Mouse (Mus musculus) ES-E14 (cell line): ENCODE data around the gene Tex33. TPM values are rescaled to one million over a fixed set of nuclear protein-coding genes. Genes with fewer than 3 reads are reported as not detected.

Experiments
- DNase-seq: peaks from one replicate; pipeline ENCODE4 v3.0.0-alpha.2; 2013; ENCODE audit warnings: low read depth, low spot score
- H3K27ac ChIP-seq: 2 replicates; pipeline ENCODE4 v1.5.1; 2012; ENCODE audit warnings: low read depth, mild to moderate bottlenecking, low read length, moderate library complexity, mixed read lengths; ENCODE audit not compliant: poor library complexity, insufficient read depth, severe bottlenecking
- H3K36me3 ChIP-seq: 2 replicates; pipeline ENCODE4 v1.6.1; 2012; ENCODE audit warnings: mild to moderate bottlenecking, low read length, moderate library complexity, mixed read lengths; ENCODE audit not compliant: control insufficient read depth, poor library complexity, insufficient read depth, severe bottlenecking
- H3K4me1 ChIP-seq, 2 experiments: fragments of 150-350 bp in 1 of 2; sonication (generic) in 1 of 2; 2 replicates each; pipeline ENCODE4 v1.6.1; 2012; ENCODE audit warnings: low read length in 2 of 2, mild to moderate bottlenecking in 1 of 2, mixed read lengths in 1 of 2; ENCODE audit not compliant: control insufficient read depth in 2 of 2, insufficient read depth in 2 of 2, poor library complexity in 1 of 2
- H3K4me3 ChIP-seq, 2 experiments: fragments of 150-350 bp in 1 of 2; sonication (generic) in 1 of 2; 2 replicates each; pipeline ENCODE4 v1.5.1; 2012; ENCODE audit warnings: low read length in 2 of 2, low read depth in 1 of 2, mild to moderate bottlenecking in 1 of 2, mixed read lengths in 1 of 2; ENCODE audit not compliant: insufficient read depth in 1 of 2, poor library complexity in 1 of 2, severe bottlenecking in 1 of 2
- H3K9ac ChIP-seq: 2 replicates; pipeline ENCODE4 v1.6.1; 2012; ENCODE audit warnings: low read depth, mild to moderate bottlenecking, low read length, mixed read lengths; ENCODE audit not compliant: poor library complexity, insufficient read depth, severe bottlenecking
- H3K9me3 ChIP-seq: fragments of 150-350 bp; sonication (generic); 2 replicates; pipeline ENCODE4 v1.6.1; 2012; ENCODE audit warnings: low read depth, mild to moderate bottlenecking, low read length; ENCODE audit not compliant: control insufficient read depth, insufficient read depth
- CHD2 ChIP-seq: IDR thresholded peaks from 2 replicates; pipeline ENCODE4 v1.6.1; 2014; ENCODE audit warnings: mild to moderate bottlenecking, low read depth, low read length, inconsistent platforms
- HCFC1 ChIP-seq: IDR thresholded peaks from 2 replicates; pipeline ENCODE4 v1.6.1; 2012; ENCODE audit warnings: low read length, inconsistent platforms, borderline replicate concordance; ENCODE audit not compliant: insufficient read depth
- MAFK ChIP-seq: IDR thresholded peaks from 2 replicates; pipeline ENCODE4 v1.6.1; 2014; ENCODE audit warnings: mild to moderate bottlenecking, low read depth, low read length, inconsistent platforms; ENCODE audit not compliant: insufficient read depth
- ZC3H11A ChIP-seq: IDR thresholded peaks from 2 replicates; pipeline ENCODE4 v1.6.1; 2012; ENCODE audit warnings: low read depth, mild to moderate bottlenecking, inconsistent platforms, low read length, borderline replicate concordance
- ZNF384 ChIP-seq: IDR thresholded peaks from 2 replicates; pipeline ENCODE4 v1.6.1; 2012; ENCODE audit warnings: low read depth, low read length, inconsistent platforms
- in situ Hi-C, 2 experiments: fragments of 600-800 bp; cut with MboI; formaldehyde crosslinking; loops; one replicate each; pipeline ENCODE4 v1.15.1; 2025; ENCODE audit warnings: low sequenced_read_pairs in 2 of 2, inconsistent platforms in 1 of 2; ENCODE audit not compliant: unreplicated experiment in 2 of 2
- total RNA-seq: library from RNA; depleted of rRNA; stranded (reverse); fragments of 300-350 nt; gene quantifications from 2 replicates; pipeline ENCODE4 v1.2.3, GENCODE M21; 2012

Tex33 gene
- total RNA-seq, 1 experiment = not detected

DNA sequence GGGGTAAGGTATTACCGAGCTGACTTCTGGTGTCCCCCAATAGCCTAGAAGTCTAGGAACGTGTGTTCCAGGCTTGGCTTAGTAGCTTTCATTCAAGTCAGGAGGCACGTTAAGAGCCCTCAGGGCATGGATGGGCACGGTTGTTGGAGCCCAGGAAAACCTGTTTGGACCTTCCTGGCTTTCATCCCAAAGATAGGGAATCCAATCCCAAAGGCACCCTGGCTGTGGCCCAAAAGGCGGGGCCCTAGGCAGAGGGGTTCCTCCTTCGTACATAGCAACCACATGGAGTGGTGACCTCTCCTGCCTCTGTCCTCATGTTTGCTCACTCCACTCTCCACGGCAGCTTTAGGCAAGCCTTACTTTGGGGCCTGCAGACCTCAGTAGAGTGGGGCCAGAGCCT, 6.7 kb upstream of the Tex33 start:
- in situ Hi-C loops = no loop called here
- Histone ChIP-seq H3K36me3 (peaks cover 2% of the 10 kb centered on the region; the same call in 1 of the 2 replicates), H3K9ac (no peak overlapping the region), H3K4me1 (peaks cover 4 to 19% of the 10 kb centered on the region in 2 experiments; a peak in 2 of 4 replicates), H3K4me3 (no peak overlapping the region), H3K9me3 (no peaks in the 10 kb centered on the region), H3K27ac (no peak overlapping the region)
- TF ChIP-seq HCFC1 = no peak
- DNase-seq = no peak

DNA sequence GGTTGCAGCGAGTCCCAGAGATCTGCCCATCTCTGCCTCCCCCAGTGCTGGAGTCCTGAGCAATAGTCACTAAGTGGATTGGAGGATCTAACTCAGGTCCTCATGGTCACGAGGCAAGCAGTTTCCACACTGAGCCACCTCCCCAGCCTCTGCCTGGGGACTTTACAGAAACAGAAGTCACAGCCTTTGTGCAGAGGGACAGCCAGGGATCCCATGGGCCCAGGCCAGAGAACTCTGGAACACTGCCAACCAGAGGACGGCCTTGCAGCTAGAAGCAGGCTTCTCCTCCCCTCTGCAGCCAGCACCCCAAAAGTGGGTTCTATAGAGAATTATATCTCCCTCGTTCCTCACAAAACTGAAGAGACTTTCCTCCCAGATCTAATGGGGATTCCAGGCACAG, 6.2 kb upstream of the Tex33 start:
- Histone ChIP-seq H3K9me3 (no peaks in the 10 kb centered on the region), H3K36me3 (peaks cover 2% of the 10 kb centered on the region; the same call in 1 of the 2 replicates), H3K4me1 (peaks cover 4 to 18% of the 10 kb centered on the region in 2 experiments; a peak in 2 of 4 replicates), H3K27ac (no peak overlapping the region), H3K9ac (no peak overlapping the region), H3K4me3 (no peak overlapping the region)
- in situ Hi-C loops = no loop called here
- no peak for DNase-seq
- TF ChIP-seq HCFC1 = no peak
- no peak for TF ChIP-seq ZNF384
- TF ChIP-seq ZC3H11A = no peak
- TF ChIP-seq CHD2 = no peak
- TF ChIP-seq MAFK = no peak

DNA sequence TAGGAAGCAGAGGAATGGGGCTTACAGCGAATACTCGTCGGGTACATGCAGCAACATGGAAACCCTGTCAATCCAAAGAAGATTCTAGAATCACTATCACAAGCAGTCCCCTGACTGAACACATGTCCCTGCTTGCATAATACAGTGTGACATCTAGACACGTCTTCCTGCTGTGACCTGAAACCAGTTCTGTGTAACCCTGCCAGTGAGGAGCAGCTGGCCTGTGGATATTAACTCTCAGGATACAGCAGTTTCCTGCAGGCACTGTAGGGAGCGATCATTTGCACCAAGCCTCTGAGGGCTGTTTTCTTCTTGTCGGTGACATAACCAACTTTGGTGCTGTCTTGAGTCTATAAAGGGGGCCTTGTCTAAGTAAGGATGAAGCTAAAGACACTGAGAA, 5.6 kb upstream of the Tex33 start:
- Histone ChIP-seq H3K27ac (no peak overlapping the region), H3K36me3 (peaks cover 2% of the 10 kb centered on the region; the same call in 1 of the 2 replicates), H3K4me3 (no peak overlapping the region), H3K9ac (no peak overlapping the region), H3K4me1 (peaks cover 4 to 18% of the 10 kb centered on the region in 2 experiments; a peak in 2 of 4 replicates), H3K9me3 (no peaks in the 10 kb centered on the region)
- in situ Hi-C loops = no loop called here
- no peak for DNase-seq
- TF ChIP-seq ZC3H11A (no peak), HCFC1 (no peak), MAFK (no peak), ZNF384 (no peak), CHD2 (no peak)

DNA sequence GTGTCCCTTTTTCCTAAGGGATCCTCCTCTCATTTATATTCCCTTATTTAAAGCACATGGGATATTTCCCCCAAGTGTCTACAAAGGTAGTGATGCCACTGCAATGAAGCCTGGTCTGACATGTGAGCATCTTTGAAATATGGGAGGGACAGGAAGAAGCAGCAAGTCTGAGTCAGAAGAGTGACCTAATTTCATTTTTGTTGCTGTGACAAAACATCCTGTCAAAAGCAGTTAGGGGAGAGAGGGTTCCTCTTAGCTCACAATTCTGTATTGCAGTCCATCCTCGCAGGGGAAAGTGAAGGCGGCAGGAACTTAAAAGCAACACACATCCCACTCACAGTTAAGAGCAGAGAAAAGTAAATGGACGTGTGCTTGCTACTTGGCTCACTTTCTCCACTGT, 4.9 kb downstream of the Tex33 start:
- in situ Hi-C loops = no loop called here
- TF ChIP-seq MAFK (no peak), HCFC1 (no peak), CHD2 (no peak), ZC3H11A (no peak), ZNF384 (no peak)
- H3K36me3 ChIP-seq = no peaks in the 10 kb centered on the region

DNA sequence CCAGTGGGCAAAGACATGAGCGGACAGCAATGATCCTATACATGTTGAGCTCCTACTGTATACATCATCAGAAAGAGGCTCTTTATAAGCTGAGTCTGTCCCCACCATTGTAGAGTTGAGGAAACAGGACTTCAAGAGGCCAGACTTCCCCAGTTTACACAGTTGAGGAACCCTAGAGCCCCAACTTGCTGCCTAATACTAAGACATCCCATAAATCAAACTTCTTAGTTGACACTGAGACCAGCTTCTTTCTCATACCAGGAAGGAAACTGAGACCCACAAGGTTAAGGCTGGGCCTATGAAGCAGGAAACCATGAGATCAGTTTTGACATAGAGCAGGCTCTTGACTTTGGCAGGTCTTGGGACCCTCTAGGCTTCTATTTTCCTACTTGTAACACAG, 10.1 kb downstream of the Tex33 start:
- in situ Hi-C loops = no loop called here
- peaks cover 3% of the 10 kb centered on the region in 2 experiments; a peak in 2 of 4 replicates for H3K4me1 ChIP-seq
- no peak for TF ChIP-seq ZC3H11A
- TF ChIP-seq CHD2 = no peak
- no peak for TF ChIP-seq ZNF384
- no peak for TF ChIP-seq MAFK
- no peak for TF ChIP-seq HCFC1
- H3K9me3 ChIP-seq = no peaks in the 10 kb centered on the region
- H3K27ac ChIP-seq = no peak overlapping the region
- no peak overlapping the region for H3K9ac ChIP-seq
- no peak overlapping the region for H3K4me3 ChIP-seq
- DNase-seq = no peak
- no peaks in the 10 kb centered on the region for H3K36me3 ChIP-seq

More for the DNA sequence above, 4.9 kb downstream of the Tex33 start:
- H3K9me3 ChIP-seq = no peaks in the 10 kb centered on the region
- H3K4me1 ChIP-seq = no peaks in the 10 kb centered on the region; a peak in 1 of 4 replicates
- H3K27ac ChIP-seq = no peak overlapping the region
- no peak overlapping the region for H3K4me3 ChIP-seq
- DNase-seq = no peak
- no peak overlapping the region for H3K9ac ChIP-seq
